Mouse (Mus musculus): ENCODE results near the gene Ints6l.
"Not testable (repeated sequence)": the region's sequence is repeated elsewhere in the genome, so short reads cannot be mapped to it uniquely, and the experiment has no call there.

Gene Ints6l

GRCm38 (mm10) chrX:56454671-56455371 lies at the start of gene Ints6l:
Gene Ints6l, plus strand, starts transcription at chrX:56454857.
- peak; percentile 83 for DNase-seq

DNA sequence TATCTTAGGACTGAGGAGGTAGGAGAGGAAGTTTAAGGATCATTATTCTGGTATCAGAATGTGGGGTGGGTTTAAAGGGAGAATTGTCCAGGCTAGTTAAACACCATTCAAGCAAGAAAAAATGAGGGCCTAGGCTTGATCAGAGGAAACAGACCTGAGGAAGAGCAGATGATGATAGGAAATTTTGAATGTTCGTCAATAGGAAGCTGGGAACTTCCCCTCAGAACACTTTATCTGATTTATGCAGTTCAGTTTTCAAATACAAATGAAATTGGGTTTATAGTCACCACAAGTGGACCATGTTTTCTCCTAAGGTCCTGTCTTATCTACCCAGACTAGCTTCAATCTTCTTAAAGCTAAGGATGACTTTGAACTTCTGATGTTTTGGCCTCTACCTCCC lies 49.2 kb upstream of the Ints6l start:
- DNase-seq, result no peak

GRCm38 (mm10) chrX:56406128-56406527 lies 48.5 kb upstream of the Ints6l start:
- no peak for DNase-seq

GRCm38 (mm10) chrX:56416277-56416676 lies 38.4 kb upstream of the Ints6l start:
- no peak for DNase-seq

- DNase-seq, result no peak
These were observed 37.1 kb upstream of the Ints6l start for GRCm38 (mm10) chrX:56417541-56417940.

DNA sequence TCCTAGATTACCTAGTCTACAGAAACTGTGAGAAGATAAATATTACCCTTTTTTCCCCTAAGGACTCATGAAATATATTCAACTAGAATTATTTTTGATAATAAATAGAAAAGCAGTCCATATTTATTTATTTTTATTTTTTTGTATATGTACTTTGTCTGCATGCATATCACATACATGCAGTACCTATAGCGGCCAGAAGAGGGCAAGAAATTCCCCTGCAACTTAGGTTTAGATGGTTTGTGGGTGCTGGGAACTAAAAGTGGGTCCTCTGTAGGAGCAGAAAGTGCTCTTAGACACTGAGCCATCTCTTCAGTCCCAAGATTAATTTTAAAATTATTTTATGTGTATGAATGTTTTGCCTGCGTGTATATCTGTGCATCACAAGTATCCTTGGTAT lies 24.1 kb upstream of the Ints6l start:
- DNase-seq, result no peak

GRCm38 (mm10) chrX:56435758-56436283 lies 18.8 kb upstream of the Ints6l start:
- no peak for DNase-seq

DNA sequence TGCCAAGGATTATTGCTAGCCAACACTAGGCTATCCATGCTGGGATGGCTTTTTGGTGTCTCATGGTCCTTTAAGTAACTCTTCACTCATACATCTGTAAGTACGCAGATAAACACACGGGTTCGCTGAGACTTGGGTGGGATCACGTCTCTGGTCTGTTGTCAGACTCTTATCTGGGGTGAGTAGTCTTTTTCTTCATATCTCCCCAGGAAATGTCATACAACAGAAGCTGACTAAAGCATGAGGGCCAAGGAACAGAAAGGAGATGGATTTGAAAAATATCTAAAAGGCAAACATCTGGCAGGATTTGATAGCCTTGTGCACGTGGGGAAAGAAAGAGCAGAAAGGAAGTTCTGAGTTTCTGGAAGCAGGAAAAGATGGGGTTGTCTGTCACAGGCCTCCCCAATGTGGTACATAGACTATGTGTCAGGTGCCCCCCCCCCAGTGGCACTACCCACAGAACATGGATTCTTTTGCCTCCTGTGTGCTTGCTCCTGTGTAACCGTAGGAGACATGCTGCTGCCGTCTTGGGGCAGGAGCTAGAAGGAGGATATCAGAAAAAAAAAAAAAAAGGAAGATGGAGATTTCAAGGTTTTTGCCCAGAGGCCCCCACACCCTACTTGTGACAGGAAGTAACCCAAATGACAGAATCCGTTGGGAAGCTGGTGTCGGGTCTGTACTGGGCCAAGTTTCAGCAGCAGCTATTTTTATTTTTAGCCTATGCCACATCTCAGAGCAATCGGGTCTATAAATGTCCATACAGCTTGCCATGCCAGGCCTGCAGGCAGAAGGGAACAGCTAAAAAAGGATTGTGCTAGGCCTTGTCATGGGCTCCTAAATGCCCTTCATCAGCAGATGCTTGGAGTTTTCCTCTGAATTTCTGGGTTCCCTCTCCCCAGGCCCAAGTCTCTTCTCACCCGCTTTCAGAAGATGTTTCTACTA lies 7.9 kb upstream of the Ints6l start:
- DNase-seq, result no peak

DNA sequence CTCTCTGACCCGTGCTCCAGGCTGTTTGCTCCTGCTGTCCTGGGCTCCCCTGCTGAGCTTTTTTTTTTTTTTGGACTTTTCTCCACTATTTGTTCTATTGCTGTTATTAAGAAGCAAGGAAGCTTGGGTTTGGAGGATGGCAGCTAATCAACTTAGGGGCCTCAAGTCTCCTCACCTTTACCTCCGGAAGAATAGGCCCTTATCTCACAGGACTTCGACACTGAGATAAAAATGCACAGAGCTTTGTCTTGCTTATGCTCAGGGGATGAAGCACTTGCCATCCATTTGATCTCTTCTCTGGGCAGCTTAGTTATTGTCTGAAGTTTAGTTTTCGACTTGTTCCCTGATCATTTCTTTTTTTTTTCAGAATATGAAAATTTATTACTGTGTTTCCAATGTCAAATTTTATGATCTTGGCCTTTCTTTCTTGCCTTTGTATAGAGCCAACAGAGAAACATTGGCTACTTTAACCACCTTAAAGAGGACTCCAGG lies 7.1 kb upstream of the Ints6l start, which contains the start of gene Gm2174:
Gm2174 (plus strand) TSS at position 442 of the 492 bp plus-strand sequence.
- DNase-seq, result no peak

DNA sequence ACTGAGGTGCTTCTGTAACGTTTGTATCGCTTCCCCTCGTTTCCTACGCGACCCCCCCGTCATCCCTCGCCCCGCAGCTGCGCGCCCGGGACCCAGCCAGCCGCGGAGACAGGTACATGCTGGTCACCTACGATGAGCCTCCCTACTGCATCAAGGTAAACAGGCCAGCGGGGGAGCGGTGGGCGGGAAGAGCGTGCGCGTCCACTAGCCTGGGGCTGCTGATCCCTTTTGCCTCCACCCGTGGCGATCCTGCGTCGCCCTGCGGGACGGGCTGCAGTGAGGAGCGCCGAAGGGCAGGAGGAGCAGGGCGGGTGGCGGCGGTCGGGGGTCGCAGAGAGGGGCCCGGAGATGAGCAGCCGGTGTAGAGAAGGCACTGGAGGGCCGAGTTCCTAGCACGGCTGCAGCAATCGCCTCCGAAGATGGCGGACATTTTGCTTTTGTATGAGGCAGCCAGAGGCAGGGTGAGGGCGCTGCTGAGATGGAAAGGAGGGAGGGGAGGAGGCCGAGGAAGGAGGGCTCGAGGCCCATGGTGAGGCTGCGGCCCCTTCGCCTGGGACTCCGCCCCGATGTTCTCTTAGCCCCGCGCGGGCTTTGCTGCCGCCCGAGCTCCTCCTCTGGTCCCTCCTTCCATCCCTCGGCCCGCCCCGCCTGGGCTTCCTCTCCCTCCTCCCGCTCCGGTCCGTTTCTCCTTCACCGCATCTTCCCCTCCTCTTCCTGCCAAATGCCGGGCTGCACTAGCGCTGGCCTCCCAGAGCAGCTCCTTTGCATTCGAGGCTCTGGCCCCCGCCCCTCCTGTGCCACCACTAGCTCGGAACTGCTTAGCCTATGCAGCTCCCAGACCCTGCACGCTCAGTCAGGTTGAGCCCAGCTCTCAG lies 952 bp downstream of the Ints6l start:
- DNase-seq, result peak; percentile 92

DNA sequence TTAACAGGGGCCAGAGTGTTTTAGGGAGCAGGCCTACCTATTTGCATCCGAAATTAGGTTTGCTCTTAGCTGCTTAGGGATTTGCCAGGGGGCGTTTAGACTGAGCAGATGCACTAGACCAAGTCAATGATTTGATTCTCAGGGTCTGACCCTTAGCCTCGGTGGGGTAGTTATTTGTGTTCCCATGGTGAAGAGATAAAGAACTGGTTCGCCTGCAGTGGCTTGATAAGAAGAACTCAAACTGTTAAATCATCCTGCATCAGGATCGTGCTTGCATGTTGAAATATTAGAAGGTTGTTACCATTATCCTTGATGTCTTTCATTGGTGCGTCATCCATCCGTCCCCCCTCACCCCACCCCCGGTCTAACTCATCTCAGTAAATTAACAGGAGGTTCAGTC lies 1.7 kb downstream of the Ints6l start:
- DNase-seq, result no peak

- DNase-seq, result peak; percentile 15 to 45
These were observed 7.6 kb downstream of the Ints6l start for GRCm38 (mm10) chrX:56462020-56462933.

DNA sequence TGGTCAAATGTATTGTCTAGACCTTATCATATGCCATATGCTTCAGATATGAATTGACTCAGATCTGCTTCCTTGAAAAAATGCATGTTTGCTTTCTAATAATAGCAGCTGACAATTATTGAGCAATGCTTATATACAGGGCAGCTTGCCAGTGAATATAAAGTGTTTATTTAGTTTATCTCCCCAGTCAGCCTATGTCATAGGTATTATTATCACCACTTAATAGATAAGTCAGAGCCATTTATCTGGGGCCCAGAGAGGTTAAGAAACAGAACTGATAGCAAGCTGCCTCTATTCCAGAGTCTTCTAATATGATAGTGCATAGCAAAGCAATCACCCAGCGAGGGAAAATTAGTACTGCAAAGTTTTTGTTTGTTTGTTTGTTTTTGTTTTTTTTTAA lies 10.2 kb downstream of the Ints6l start:
- no peak for DNase-seq

DNA sequence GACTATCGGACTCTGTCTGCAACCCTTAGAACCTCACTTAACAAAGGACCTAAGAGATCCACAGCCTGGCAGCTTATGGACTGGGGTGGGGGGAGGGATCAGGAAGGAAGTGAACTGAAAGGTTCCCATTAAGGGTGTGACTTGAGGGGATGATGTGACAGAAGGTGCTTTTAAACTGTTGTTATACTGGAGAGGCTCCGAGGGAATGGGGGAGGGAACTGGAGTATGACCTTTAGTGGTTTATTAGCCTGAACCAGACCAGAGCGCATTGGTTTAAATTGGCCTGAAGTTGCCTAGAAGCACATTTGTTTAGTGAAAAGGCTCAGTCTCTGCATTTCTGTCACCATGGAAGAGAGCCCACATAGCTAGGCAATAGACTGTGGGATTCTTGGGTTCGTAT lies 13.0 kb downstream of the Ints6l start:
- DNase-seq, result no peak

DNA sequence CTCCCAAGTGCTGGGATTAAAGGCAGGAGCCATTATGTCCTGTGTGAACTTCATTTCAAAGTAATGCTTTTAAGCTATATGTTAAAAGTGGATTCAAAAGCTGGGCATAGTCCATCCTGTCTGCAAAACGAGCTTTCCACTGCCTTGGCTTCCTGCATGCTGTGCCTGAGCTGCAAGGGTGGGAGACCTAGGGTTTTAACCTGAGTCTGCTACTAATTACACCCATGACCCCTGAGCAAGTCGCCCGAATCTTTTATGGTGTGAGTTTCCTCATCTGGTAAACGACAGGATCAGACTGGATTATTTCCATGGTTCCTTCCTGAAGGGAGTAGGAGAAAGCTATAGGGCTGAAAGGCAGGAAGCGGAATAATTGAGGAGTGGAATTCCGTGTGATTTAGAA lies 13.8 kb downstream of the Ints6l start:
- no peak for DNase-seq

DNA sequence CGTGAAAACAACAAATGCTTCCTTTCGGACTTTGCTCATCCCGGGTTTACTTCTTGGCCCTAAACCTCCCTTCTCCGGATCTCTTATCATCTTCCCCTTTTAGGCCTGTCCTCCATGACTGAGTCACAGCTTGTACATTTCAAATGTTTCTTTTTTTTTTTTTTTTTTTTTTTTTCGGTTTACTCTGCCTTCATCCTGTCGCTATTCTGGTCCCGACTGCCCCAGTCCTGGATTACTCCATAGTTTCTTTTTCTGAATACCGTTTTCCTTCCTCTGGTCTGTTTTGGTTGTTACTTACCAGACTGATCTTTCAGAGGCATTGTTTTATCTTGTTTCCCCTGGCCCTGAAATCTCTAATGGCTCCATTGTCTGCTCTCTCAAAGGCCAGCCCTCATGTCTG lies 19.4 kb downstream of the Ints6l start:
- no peak for DNase-seq

DNA sequence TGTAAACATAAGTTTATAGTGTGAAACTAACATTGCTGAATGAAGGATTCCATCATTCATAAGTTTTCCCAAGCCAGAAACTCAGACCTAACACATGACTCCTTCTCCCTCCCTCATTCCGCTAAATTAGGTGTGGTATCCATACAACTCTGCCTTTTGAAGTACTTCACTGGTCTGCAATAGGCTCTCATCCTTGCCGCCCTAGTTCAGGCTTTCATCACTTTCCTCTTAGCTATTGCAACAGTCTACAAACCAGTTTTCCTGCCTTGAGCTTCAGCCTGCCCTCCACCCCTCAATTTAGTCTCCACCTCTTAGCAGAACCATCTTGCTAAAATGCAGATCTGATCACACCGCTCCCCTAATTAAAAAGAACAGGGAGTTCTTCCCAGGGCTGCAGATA lies 22.9 kb downstream of the Ints6l start:
- DNase-seq, result peak; percentile 19 to 62

- no peak for DNase-seq
These were observed 27.2 kb downstream of the Ints6l start for GRCm38 (mm10) chrX:56481906-56482305.

GRCm38 (mm10) chrX:56489758-56490157 lies 35.1 kb downstream of the Ints6l start:
- DNase-seq, result peak; percentile 58 to 71

DNA sequence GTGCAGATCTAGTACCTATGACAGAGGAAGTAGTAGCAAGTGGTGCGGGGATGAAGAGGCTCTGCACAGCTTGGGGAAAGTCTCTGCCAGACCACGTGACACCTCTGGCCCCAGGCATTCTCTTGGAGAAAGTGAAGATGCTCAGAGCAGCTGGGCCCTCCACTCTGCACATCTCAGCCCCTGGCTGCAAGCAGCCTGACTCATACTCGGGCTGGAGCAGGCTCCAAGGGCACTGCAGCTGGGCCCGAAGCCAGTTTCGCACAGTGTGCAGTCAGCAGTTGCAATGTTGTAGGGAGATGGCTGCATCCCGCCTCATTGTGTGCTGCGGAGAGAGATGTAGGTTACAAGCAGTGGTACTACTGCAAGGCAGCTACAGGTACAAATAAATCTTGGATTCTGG lies 42.6 kb downstream of the Ints6l start:
- no peak for DNase-seq

DNA sequence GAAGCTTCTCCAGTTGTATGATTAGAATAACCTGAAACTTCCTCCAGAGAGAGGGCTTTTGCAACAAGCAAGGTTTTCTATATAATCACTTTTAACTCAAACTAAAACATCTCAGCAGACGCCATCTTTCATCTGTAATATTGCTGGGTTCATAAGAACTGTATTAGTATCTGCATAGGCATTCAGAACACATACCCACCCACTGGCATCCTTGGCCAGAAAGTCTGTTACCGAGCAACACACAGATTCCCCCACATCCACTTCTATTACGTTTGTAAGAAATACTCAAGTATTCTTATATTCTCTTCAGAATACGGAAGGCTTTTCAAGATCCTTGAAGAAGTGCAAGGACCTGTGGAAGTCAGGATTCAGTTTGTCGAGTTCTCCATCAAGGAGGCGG lies 69.8 kb downstream of the Ints6l start, which contains the start of gene Gm10477:
Gm10477 (plus strand) TSS at position 301 of the 400 bp plus-strand sequence.
- DNase-seq, result not testable (repeated sequence)
